Mouse (Mus musculus): ENCODE data around the gene Capg. TPM values are rescaled to one million over a fixed set of nuclear protein-coding genes. Genes with fewer than 3 reads are reported as not detected.
"Not testable (repeated sequence)": the region's sequence is repeated elsewhere in the genome, so short reads cannot be mapped to it uniquely, and the experiment has no call there.

The Capg gene
- polyA plus RNA-seq, 1 experiment from 2014 or later, result 25.4 TPM

DNA sequence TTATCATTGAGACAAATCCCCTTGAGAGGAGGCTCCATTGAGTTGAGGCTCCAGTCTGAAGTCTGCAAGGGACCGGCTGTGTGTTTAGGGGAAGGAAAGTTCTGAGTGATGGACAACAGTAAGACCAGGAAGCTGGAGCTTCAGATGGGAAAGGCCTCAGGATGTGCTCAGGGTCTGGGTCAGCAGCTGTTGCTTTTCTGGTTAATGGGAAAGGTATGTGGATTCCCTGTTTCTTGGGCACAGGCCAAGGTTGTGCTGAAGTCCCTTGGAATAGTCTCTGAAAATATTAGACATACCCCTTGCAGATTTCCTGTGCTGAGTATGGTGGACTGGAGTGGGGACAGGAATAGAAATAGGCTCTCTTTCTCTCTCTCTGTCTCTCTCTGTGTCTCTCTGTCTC is 10.6 kb upstream of the Capg start:
- not testable (repeated sequence) for H3K4me3 ChIP-seq; H3K9ac ChIP-seq; H3K9me3 ChIP-seq; H3K36me3 ChIP-seq; H3K4me2 ChIP-seq; H3K27me3 ChIP-seq (replicated peaks)
- peak overlapping the region; percentile 42 for H3K27ac ChIP-seq (replicated peaks)
- H3K4me1 ChIP-seq, result peaks cover 26% of the 10 kb centered on the region
- 0 out of 2 replicates have a peak, but pooled peaks have one; percentile 14 for ATAC-seq (ENCODE audit: extremely low read depth, insufficient number of reproducible peaks, low FRiP score, low TSS enrichment)
- 27% methylated on average over 1 of the region's 1 CpGs for WGBS

DNA sequence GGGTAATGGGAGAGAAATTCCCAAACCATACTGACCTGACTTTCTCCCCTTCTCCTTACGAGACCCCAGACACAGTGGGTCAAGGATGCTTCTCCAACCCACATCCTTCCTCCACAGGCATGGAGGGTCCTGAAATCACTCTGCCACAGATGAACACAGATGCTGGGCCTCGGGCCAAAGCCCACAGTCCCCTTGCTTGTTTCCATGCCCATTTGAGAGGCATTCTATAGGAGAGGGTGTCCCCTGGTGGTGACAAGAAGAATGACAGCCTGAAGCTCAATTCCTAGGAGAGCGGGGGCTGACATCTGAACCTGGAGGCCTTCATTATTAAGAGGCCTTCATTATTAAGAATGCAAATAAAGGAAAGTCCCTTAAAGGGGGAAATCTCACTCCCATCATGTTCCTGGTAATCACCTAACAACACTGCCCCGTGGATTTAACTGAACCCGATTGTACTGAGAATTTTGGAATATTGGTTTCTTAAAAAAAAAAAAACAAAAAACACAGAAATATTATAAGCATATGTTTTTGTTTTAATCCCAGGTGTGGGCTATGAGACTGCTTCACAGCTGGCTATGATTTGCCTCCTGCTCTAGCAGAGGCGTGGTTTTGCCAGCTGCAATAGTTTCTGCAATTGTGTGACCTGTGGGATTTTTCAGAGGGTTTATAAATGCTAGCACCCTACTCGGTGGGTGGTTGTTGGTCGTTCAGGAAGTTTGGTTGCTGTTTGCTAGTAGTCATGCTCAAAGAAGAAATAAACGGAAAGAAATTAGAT is 10.0 kb upstream of the Capg start:
- Histone ChIP-seq H3K4me1 (peaks cover 26% of the 10 kb centered on the region), H3K36me3 (no peaks in the 10 kb centered on the region), H3K27ac (replicated peaks) (peak overlapping the region; percentile 42; the same call in 1 of the 2 replicates), H3K4me2 (no peak overlapping the region), H3K9me3 (no peaks in the 10 kb centered on the region), H3K4me3 (no peak overlapping the region), H3K27me3 (replicated peaks) (no peaks in the 10 kb centered on the region), H3K9ac (no peak overlapping the region)
- 40% methylated on average over 9 of the region's 9 CpGs for WGBS
- no peak for ATAC-seq (ENCODE audit: extremely low read depth, insufficient number of reproducible peaks, low FRiP score, low TSS enrichment)

DNA sequence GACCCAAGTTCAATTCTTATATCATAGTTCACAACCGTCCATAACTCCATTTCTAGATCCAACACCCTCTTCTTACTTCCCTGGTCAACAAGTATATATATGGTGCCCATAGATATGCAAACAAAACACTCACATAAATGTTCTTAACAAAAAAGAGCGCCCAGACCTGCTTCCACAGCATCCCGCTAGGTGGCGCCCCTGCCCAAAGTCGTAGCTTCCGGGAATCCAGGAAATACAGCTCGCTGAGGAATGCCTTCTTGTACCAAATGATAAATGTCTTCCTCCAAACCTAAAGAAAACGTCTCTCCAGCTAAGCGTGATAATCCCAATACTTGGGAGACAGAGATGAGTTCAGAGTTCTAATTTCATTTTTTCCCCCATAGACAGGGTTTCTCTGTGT is 9.0 kb upstream of the Capg start:
- Histone ChIP-seq H3K27ac (replicated peaks) (peak overlapping the region; percentile 36; the same call in 1 of the 2 replicates), H3K27me3 (replicated peaks) (no peaks in the 10 kb centered on the region), H3K4me3 (peak overlapping the region; percentile 36), H3K4me2 (peak overlapping the region; percentile 67), H3K4me1 (peaks cover 26% of the 10 kb centered on the region), H3K36me3 (no peaks in the 10 kb centered on the region), H3K9me3 (no peaks in the 10 kb centered on the region), H3K9ac (peak overlapping the region; percentile 59)
- WGBS, result 5% methylated on average over 9 of the region's 9 CpGs
- ATAC-seq (ENCODE audit: extremely low read depth, insufficient number of reproducible peaks, low FRiP score, low TSS enrichment), result no peak

DNA sequence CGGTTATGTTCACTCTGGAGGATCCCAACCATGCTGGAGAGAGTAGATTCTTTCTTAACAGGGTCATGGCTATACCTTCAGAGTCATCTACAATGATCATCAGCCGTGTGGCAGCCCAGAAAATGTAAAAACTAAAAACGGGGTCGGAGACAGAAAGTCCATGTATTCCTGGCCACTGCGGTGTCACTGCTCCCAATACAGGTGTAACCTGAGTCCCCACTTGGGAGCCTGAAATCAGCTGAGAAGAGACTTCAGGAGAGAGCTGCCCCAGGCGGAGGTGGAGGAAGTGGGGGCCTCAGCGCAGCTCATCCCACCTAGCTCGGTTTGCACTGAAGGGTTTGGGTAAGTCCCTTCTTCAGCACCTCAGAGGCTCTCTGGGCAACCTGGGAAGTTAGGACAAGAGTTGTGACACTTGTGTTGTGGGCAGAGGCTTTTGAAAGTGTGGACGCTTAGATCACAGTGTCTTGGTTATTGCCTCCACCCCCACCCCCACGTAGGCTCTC is 6.1 kb upstream of the Capg start:
- peaks cover 19% of the 10 kb centered on the region for H3K4me1 ChIP-seq
- 48% methylated on average over 10 of the region's 10 CpGs for whole genome bisulfite sequencing
- H3K9ac ChIP-seq, result peak overlapping the region; percentile 81
- no peak for ATAC-seq (ENCODE audit: extremely low read depth, insufficient number of reproducible peaks, low FRiP score, low TSS enrichment)
- H3K4me2 ChIP-seq, result peak overlapping the region; percentile 72
- H3K27me3 ChIP-seq (replicated peaks), result no peaks in the 10 kb centered on the region
- H3K4me3 ChIP-seq, result peak overlapping the region; percentile 60
- no peaks in the 10 kb centered on the region for H3K9me3 ChIP-seq
- no peaks in the 10 kb centered on the region for H3K36me3 ChIP-seq
- H3K27ac ChIP-seq (replicated peaks), result 0 out of 2 replicates have a peak overlapping the region, but pooled peaks have one; percentile 9

DNA sequence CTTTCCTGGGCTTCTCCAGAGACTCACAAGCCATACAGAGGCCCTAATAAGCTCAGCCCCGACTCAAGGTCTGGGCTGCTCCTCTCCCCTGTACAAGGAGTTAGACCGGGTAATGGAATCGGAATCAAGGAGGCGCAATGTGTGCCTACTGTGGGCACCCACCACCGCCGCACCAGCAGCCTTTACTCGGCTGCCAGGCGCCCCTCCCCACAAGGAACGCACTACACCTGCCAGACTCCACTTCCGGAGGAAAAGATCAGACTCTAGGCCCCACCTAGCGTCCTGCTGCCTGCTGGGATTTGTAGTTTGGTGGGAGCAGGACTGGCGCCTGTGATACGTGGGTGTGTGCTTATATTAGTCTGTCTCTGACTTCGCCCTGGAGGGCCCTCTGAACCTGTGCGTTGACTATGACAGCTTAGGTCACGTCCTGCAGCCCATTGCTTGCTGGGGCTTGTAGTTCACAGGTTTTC is 5.6 kb upstream of the Capg start:
- H3K9me3 ChIP-seq, result no peaks in the 10 kb centered on the region
- peak; percentile 72 for ATAC-seq (ENCODE audit: extremely low read depth, insufficient number of reproducible peaks, low FRiP score, low TSS enrichment)
- peak overlapping the region; percentile 72 for H3K4me2 ChIP-seq
- H3K27ac ChIP-seq (replicated peaks), result 0 out of 2 replicates have a peak overlapping the region, but pooled peaks have one; percentile 9
- H3K4me1 ChIP-seq, result peaks cover 18% of the 10 kb centered on the region
- no peaks in the 10 kb centered on the region for H3K36me3 ChIP-seq
- H3K4me3 ChIP-seq, result peak overlapping the region; percentile 60
- peak overlapping the region; percentile 81 for H3K9ac ChIP-seq
- H3K27me3 ChIP-seq (replicated peaks), result no peaks in the 10 kb centered on the region
- 3% methylated on average over 16 of the region's 16 CpGs for WGBS

DNA sequence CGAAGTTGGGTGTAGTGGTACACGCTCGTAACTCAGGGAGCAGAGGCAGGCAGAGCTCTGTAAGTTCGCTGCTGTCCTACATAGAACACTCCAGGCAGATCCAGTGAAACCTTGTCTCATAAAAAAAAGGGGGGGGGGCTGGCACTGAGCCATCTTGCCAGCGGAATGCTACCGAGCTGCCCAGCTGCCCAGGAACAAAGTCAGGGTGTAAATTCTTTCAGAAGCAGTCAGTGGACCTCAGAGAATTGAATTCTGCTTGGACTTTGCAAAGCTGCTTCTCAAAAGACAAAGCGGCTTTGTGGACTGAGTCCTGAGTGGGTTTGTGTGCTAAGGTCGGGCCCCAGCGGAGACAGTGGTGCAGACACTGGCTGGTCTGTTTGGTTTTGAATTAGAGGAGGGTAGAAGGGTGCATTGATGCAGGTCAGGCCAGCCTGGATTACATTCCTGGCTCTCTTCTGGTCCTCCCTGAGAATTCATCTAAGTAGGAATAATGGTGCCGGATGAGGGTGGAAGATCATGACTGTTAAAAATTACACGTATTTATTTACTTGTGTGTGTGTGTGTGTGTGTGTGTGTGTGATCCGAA is 833 bp upstream of the Capg start:
- WGBS, result 75% methylated on average over 12 of the region's 12 CpGs

DNA sequence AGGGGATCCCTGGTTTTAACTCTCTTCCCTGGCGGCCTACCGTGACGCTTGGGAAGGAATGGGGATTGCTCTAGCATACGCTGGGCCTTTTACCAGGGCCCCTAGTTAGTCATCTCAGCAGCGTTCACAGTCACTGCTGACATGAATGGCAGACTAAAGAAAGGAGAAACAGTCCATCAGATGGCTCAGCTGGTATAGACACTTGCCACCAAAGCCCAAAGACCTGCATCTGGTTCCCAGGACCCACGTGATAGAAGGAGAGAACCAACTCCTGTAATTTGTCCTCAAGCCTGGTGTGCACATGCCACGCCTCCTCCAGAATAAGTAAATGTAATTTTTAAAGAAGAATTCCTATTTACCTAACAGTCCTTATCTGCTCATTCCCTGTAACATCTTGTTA is 1.2 kb downstream of the Capg start:
- Histone ChIP-seq H3K4me2 (peak overlapping the region; percentile 77; the same call in 1 of the 2 replicates), H3K27ac (replicated peaks) (no peak overlapping the region), H3K9me3 (no peaks in the 10 kb centered on the region), H3K4me3 (no peak overlapping the region), H3K9ac (no peak overlapping the region), H3K4me1 (peaks cover 12% of the 10 kb centered on the region), H3K27me3 (replicated peaks) (no peaks in the 10 kb centered on the region), H3K36me3 (peaks cover 7% of the 10 kb centered on the region; the same call in 1 of the 2 replicates)
- no peak for ATAC-seq (ENCODE audit: extremely low read depth, insufficient number of reproducible peaks, low FRiP score, low TSS enrichment)
- WGBS, result 62% methylated on average over 7 of the region's 7 CpGs

More for the DNA sequence above, 833 bp upstream of the Capg start:
- Histone ChIP-seq H3K4me1 (peaks cover 13% of the 10 kb centered on the region), H3K9ac (no peak overlapping the region), H3K27ac (replicated peaks) (no peak overlapping the region), H3K27me3 (replicated peaks) (no peaks in the 10 kb centered on the region), H3K9me3 (no peaks in the 10 kb centered on the region), H3K36me3 (peaks cover 7% of the 10 kb centered on the region; the same call in 1 of the 2 replicates), H3K4me3 (no peak overlapping the region), H3K4me2 (no peak overlapping the region)
- no peak for ATAC-seq (ENCODE audit: extremely low read depth, insufficient number of reproducible peaks, low FRiP score, low TSS enrichment)

DNA sequence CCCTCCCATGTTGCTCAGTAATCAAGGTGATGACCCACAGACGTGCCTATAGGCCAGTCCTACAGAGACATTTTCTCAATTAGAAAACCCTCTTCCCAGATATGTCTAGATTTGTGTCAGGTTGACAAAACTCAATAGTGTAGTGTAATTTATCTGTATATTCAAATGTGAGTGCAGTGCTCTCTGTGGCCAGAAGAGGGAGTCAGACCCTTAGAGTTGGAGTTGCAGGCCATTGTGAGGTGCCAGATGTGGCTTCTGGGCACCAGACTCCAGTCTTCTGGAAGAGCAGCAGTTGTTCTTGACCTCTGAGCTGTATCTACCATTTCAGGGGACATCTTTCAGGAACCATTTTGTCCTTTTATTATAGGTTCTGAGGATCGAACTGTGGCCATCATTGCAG is 2.9 kb downstream of the Capg start:
- no peaks in the 10 kb centered on the region for H3K27me3 ChIP-seq (replicated peaks)
- H3K4me2 ChIP-seq, result no peak overlapping the region
- H3K9ac ChIP-seq, result no peak overlapping the region
- WGBS, result 92% methylated on average over 2 of the region's 2 CpGs
- no peaks in the 10 kb centered on the region for H3K9me3 ChIP-seq
- peaks cover 17% of the 10 kb centered on the region for H3K4me1 ChIP-seq
- H3K27ac ChIP-seq (replicated peaks), result no peak overlapping the region
- H3K4me3 ChIP-seq, result no peak overlapping the region
- H3K36me3 ChIP-seq, result peaks cover 7% of the 10 kb centered on the region; the same call in 1 of the 2 replicates
- ATAC-seq (ENCODE audit: extremely low read depth, insufficient number of reproducible peaks, low FRiP score, low TSS enrichment), result no peak

DNA sequence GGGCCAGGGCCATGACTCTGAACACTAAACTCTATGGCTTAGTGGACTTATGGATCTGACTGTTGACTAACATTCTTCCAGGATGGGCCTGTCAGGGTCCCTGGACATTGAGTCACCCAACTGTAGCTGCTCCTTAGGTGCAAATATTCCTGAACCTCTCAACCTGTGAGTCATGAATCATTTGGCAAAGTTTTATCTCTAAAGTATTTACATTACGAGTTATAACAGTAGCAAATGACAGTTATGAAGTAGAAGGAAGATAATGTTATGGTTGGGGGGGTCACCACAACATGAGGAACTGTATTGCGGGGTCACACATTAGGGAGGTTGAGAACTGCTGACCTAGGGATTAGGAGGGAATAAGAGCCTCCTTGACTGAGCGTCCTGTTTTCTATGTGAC is 3.7 kb downstream of the Capg start:
- Histone ChIP-seq H3K9ac (no peak overlapping the region), H3K4me1 (peaks cover 22% of the 10 kb centered on the region), H3K27me3 (replicated peaks) (no peaks in the 10 kb centered on the region), H3K9me3 (no peaks in the 10 kb centered on the region), H3K4me2 (no peak overlapping the region), H3K36me3 (peaks cover 7% of the 10 kb centered on the region; the same call in 1 of the 2 replicates), H3K4me3 (no peak overlapping the region), H3K27ac (replicated peaks) (no peak overlapping the region)
- WGBS, result 74% methylated on average over 3 of the region's 3 CpGs
- ATAC-seq (ENCODE audit: extremely low read depth, insufficient number of reproducible peaks, low FRiP score, low TSS enrichment), result no peak

DNA sequence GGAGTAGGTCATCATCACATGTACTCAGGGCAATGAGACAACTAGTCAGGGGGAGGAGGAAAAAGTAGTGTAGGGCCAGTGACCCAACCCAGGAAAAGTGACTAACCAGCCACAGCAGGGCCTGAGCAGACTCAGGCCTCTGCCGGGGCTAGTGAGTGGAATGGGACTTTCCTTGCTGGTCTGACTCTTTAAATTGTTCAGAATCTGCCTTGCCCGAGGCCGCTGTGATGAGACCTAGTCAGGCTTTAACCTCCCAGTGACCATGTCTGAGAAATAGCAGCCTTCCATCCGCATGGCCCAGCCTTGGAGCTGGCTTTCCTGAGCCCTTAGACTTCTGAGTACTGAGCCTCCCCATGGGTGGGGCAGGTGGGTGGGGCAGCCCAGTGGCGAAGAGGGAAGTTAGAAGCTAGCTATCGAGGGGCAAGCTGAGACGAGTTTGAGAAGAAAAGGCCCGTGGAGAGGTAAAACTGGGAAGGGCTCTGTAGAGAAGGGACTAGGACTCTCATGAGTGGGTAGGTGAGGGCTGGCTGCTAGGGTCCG is 4.9 kb downstream of the Capg start:
- Histone ChIP-seq H3K4me1 (peaks cover 27% of the 10 kb centered on the region), H3K27ac (replicated peaks) (no peak overlapping the region), H3K4me3 (no peak overlapping the region), H3K9ac (no peak overlapping the region), H3K27me3 (replicated peaks) (no peaks in the 10 kb centered on the region), H3K36me3 (peaks cover 7% of the 10 kb centered on the region; the same call in 1 of the 2 replicates), H3K4me2 (no peak overlapping the region), H3K9me3 (no peaks in the 10 kb centered on the region)
- 59% methylated on average over 9 of the region's 9 CpGs for WGBS
- ATAC-seq (ENCODE audit: extremely low read depth, insufficient number of reproducible peaks, low FRiP score, low TSS enrichment), result no peak

DNA sequence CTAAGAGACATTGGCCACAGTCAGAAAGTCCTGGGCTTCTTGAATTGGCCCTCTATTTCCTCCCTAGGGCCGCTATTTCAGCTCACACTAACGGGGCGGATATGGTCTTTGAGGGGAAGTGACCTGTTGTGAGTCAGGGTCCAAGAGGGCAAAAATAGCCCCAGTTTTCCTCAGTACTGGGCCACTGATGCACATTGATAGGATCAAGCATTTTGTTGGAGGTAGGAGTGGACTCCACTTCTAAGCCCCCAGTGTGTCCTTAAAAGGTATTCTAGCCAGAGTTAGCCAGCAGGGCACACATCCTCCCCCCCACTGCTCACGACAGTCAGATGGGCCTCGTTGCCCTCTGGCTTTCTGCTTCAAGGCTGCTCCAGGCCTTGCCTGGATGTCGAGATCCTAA is 5.8 kb downstream of the Capg start:
- no peaks in the 10 kb centered on the region for H3K27me3 ChIP-seq (replicated peaks)
- no peaks in the 10 kb centered on the region for H3K9me3 ChIP-seq
- H3K36me3 ChIP-seq, result peaks cover 7% of the 10 kb centered on the region; the same call in 1 of the 2 replicates
- H3K4me1 ChIP-seq, result peaks cover 20% of the 10 kb centered on the region
- no peak overlapping the region for H3K4me3 ChIP-seq
- no peak for ATAC-seq (ENCODE audit: extremely low read depth, insufficient number of reproducible peaks, low FRiP score, low TSS enrichment)
- 51% methylated on average over 6 of the region's 6 CpGs for WGBS
- no peak overlapping the region for H3K4me2 ChIP-seq
- no peak overlapping the region for H3K9ac ChIP-seq
- H3K27ac ChIP-seq (replicated peaks), result no peak overlapping the region

Measured in heart, embryonic 13.5 days (tissue).